Mouse (Mus musculus): ENCODE data around the gene Mark4.

DNA sequence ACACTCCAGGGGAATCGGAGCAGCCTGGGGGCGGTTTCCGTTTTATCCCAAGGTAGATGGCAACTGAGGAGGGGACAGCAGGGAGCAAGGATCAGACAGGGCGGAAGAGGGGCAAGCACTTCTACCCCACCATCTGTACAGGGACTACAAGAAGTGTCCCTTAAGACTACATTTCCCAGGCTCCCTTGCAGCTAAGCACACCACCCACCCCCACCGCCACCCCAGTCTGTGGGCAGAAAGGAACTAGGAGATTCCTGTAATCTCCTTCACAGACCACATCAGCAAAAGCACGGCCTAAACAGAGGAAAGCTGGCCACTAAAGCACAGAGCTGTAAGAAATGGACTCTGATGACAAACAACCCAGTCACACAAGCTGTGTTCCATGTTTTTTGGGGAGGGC, 32.3 kb downstream of the Mark4 start:
- TF ChIP-seq CTCF (IDR thresholded peaks at IDR 0.05; ENCODE audit: low read depth): no peak
- TF ChIP-seq EP300 (IDR thresholded peaks at IDR 0.05; ENCODE audit: low read depth): no peak
